Mouse (Mus musculus): ENCODE data around the gene Col28a1.

Gene Col28a1

DNA sequence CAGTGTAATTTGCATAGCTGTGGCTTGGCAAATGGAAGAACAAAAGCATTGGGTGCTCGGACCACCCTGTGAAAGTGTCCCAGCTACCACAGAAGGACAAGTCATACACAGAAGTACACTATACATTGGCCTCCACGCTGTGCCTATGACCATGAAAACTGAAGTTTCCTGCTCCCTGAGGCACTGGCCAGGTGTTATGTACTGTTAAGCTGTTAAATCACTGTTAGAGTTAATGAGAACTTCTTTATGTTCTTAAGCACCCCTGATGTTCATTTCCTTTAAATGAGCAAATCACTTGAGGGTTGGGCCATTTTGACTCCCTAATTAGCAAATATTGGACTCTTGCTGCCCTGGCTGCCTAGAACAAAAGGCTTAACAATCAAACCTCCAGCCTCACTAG lies 73.3 kb downstream of the Col28a1 start:
- DNase-seq (ENCODE audit: low spot score in 2 of 2) = no peak

DNA sequence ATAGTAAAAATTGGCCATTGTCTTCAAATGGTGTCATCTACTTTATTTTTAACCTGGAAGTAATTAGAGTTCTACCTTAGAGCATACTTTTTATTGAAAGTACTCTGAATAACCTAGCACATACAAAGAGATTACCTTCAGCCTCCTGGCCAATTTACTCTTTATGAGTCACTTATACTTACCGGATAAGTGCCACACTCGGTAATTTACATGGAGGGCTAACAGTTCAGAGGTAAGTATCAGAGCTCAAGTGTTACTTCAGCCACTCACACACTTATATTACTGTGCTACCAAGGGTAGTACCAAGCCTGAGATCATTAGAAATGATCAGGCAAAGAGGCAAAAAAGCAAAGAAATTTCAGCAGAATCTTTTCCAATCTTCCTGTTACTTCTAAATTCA lies 73.8 kb downstream of the Col28a1 start:
- DNase-seq (ENCODE audit: low spot score in 2 of 2) = no peak

DNA sequence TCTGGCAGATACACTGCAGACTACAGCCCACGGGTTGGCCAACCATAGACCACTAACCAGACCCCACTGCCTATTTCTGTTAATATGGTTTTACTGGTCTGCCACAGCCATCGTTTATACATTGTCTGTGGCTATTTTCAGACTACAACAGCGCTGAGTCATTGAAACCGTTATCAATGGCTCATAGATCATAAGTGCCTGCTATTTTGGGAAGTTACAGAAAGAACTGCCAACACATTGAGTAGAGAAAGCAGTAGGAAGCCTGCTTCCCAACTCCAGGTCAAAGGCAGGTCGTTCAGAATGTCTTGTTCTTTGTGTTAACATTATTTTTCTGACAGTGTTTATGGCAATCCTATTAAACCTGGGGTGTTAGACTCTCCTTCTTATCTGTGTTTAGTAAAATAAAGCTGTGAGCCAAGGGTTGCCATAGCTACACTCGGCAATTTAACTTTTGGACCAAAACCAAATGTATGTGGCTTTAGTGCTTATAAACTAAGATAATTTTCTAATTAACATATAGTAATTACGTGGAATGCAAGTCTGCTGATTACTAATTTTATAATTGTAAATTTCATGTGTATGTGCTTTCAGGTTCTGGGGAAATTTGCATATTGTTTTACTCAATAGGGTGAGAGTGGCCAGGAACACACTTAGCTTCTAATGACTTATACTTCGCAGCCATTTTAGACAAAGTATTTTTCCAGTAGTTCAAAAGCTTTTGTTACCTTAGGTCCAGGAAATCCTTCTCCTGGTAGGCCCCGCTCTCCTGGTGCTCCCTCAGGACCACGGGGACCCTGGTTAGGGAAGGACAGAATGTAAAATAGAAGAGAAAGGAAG lies 86.3 kb downstream of the Col28a1 start:
- no peak for DNase-seq (ENCODE audit: low spot score in 2 of 2)

DNA sequence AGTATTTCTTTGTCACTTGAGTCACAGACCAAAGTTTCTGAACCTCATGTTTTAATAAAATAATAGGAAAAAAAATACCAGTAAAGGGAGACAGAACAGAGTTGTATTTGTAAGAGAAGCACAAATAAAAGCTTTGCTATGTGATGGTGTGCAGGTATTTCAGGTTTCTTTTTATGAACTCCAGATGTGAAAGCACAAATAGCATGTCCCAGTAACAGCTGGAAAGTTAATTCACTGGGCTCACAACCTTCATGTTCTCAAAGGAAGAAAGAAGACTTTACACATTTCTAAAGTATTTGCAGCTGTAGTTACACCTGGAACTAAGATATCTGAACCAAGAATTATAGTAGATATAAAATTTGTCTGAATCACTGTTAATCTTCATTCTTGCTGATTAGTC lies 91.2 kb downstream of the Col28a1 start:
- DNase-seq (ENCODE audit: low spot score in 2 of 2) = no peak

DNA sequence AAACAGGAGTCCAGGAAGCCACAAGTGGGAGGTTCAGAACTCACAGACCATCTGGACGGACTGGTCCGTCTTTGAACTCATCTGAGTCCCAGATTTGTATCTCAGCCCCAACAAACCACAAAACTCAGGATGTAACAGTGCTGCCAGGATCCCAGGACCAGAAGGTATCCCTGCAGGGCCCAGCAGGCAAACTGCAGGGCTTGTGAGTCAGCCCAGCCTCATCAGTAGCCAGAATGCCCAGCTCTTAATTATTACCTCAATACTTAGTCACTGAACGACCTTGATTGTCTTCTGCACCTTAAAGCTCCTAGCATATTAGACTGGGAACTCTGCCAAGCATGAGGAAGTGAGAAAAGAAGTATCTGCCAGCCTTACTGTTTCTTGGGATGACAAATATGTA lies 96.6 kb downstream of the Col28a1 start:
- DNase-seq (ENCODE audit: low spot score in 2 of 2) = no peak

DNA sequence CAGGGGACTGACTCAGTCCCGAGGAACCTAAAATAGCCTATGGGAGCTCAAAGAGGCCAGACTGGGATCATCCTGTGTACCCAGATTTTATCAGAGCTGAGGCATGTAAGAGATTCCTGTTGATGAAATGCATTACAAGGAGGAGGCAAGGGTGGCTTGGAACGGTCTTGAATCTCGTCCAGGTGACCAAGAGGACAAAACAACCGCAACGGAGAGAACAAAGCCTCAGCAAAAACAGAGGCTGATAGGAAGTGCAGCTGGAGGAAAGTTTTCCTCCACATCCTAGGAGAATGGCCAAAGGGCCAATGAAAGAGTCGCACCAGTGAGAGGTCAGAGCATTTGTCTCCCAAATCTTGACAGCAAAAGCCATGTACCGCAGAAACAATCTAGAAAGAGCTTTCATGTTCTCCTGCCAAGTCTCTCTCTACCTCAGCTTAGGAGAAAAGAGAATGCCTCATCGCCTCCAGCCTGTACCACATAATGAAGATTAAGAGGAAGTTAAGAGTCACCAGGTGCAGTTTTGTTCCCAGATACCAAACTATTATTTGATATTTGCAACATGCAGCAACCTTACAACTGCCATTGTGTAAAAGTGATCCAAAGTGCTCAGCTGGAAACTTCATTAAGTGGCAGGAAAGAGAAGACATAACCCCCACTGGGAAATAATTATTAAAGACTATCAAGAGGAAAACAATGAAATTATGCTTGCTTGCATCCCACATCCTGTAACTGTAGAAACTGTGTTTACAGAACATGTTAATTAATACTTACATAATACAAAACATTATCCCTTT lies 98.1 kb downstream of the Col28a1 start:
- no peak for DNase-seq (ENCODE audit: low spot score in 2 of 2)

DNA sequence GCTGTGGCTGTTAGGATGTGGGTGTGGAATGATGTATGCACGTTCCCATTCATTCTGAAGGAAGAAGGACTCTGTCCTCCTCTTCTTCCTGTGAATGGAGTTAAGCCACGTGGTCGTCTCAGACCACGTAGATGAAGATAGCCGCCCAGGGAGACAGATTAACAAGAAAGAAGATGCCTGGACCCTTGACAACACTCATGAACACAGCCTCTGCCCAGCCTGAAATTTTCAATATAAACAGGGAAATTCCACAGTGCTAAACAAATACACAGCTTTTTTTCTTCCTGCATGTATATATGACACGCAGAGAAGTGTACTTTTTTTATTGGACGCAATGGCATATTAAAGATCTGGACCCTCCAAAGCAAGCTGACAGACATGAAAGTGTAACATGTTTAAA lies 98.9 kb downstream of the Col28a1 start:
- no peak for DNase-seq (ENCODE audit: low spot score in 2 of 2)

DNA sequence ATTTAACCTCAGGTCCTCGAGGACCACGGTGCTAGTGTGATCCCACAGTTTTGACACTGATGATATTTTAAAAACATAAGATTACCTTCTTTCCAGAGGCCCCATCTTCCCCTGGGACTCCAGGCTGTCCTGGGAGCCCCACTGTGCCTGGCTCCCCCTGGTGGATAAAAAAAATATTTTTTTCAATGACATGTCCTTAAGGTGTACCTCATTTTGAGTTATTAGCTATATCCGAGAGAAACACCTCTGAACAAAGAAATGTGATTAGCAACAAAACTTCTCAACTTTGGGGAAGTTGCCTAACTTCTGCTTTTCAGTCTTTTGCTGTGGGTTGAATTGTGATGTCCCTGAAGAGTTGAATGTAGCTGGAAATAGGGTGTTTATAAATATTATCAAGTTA lies 105.6 kb downstream of the Col28a1 start:
- no peak for DNase-seq (ENCODE audit: low spot score in 2 of 2)

DNA sequence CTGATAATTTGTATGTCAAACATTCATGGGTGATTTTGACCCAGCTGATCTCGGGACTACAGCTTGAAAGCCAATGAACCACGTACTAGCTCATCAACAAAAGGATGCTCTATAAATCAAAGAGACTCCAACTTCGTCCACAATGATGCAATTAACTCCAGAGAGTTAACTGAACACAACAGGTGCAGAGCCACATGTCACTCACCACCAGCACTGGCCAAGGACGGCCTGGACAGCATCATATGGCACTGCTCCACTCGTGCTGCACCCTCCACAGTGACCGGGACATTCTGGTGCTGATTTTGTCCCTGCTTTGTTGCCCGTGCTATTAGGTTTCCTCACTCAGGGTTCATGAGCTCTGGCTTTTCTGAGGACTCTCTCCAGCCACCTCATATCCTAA lies 107.6 kb downstream of the Col28a1 start:
- no peak for DNase-seq (ENCODE audit: low spot score in 2 of 2)

DNA sequence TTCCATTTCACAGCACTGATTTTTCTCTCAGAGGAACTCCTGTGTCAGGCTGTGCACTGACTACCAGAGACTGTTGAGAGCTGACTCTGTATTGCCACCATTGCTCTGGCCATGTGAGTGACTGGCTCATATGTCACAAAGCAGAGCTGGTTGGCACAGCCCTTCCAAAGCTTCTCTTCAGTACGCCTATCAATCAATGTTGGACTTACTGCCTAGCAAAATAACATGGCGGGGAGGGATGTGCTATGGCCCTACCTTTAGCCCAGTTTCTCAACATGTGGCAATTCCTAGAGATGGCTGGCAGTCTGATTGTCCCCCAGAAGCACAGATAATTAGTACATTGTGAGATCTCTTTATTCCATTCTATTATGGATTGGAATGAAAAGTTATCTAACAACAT lies 109.2 kb downstream of the Col28a1 start:
- no peak for DNase-seq (ENCODE audit: low spot score in 2 of 2)

DNA sequence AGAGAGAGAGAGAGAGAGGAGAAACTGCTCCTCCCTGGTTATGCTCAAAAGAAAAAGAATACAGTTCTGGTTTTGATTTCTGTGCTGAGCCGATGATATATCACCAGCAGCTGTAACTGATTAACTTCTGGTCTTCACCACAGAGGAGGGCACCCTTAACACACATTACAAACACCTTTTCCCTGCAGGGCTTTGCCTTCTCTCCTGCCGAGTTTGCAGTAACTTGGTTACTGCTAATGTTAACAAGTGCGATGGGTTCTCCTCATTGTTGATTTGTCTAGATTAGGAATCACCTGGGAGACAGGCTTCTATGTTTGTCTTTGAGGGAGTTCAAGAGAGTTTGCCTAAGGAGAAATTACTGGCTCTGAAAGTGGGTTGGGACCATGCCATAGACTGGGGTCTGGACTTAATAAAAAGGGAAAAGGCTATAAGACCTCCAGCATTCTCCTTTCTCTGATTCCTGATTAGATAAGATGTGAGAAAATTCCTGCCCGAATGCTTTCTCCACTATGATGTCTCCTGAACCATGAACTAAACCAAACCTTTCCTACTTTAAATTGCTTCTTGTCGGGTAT lies 114.8 kb downstream of the Col28a1 start:
- no peak for DNase-seq (ENCODE audit: low spot score in 2 of 2)

DNA sequence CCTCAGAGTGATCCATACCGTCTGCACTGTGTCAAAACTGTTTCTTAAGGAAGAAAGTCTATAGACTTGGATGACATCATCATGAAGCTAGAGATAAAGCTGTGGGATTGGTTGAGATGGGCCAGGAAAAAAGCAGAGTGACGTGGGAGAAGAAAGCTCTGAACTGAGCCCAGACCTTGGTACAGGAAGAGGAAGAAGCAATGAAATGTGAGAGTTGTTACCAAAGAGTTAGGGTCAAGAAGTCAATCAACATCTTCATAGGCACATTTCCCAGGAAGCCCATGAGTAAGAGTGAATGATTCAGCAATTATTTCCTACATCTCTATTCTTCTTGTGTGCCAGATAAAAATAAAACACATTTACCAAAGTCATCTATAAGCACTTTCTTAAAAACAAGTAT lies 117.5 kb downstream of the Col28a1 start:
- DNase-seq (ENCODE audit: low spot score in 2 of 2) = no peak

DNA sequence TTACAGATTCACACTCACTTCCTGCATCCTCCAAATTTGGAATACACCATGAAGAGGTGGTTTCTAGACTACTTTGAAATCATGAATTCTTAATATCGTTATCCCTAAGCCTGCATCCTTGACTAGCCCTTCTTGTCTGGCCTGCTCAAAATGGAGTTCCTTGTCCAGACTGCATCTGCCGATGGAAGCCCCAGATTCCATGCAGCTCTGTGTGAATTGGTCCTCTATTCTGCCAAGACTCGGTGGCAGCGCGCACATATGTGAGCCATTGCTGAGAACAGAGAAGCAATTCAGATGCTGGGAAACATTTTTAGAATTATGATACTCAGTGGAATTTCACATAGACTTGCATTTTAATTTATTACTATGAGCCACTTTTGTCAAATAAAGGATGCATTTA lies 123.4 kb downstream of the Col28a1 start:
- DNase-seq (ENCODE audit: low spot score in 2 of 2) = no peak

DNA sequence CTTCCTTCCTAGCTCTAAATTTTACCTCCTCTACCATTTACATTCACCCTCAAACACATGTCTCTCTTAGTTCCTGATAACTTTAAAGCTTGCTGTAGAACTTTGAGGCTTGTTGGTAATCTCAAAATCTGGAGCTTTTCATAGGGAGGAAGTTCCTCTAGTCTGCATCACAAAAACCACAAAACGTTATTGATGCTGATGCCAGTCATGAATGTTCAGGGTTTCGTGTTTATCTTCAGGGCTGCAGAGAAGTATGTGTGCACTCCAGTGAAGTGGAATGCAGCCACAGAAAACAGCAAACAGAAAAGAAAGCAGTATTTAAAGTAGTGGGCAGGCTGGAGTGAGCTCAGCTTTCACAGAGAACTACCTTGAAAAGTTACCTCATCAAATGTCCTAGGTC lies 124.0 kb downstream of the Col28a1 start:
- no peak for DNase-seq (ENCODE audit: low spot score in 2 of 2)

DNA sequence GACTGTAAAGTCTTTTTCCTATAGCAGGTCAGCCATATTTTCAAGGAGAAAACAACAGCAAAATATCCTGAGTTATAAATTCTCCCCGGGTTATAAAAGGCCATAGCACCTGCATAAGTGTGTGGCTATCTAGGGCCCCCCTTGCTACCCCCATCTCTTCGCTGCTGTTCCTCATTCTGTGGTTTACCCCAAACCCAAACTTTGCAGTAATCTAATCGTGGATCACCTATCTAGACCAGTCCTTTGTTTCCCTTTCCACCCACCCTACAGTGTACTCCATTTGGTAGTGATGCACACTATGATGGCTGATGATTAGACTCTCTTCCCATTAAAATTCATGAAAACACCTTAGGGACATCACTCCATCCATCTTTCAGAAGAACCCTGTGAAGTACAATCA lies 125.3 kb downstream of the Col28a1 start:
- DNase-seq (ENCODE audit: low spot score in 2 of 2) = no peak

DNA sequence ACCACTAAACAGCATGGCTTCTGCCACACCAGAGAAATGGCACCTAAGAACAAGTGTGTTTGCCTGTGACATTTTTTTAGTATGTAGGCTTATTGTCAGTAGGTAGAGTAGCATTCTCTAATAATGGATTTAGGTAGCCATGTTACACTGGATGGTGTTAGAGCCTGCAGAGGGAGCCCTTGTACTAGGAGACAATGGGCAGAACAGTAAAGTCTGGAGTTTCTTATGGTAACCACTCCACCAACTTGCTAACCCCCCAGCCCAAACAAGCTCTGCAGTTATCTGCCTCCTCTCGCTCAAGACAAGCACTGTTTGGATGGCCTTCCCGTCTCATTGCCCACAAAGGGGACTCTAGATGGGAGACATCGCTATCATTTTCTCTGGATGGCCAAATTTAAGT lies 126.2 kb downstream of the Col28a1 start:
- no peak for DNase-seq (ENCODE audit: low spot score in 2 of 2)

DNA sequence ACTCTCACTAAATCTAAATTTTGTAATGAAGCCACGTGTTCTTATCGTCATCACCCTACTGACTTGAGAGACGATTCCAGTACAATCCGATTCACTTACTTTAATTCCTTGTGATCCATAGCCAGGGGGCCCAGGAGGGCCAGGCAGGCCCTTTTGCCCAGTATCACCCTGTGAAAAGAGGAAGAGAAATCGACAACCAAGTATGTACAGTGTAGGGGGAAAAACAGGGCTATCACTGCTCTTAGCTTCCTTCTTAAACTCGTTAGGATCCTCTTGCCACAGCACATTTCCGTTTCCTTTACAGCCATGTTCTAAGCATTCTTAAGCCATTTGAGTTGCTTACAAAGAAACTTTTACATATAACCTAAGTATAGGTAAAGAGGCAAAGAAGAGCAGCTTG lies 133.2 kb downstream of the Col28a1 start:
- DNase-seq (ENCODE audit: low spot score in 2 of 2) = no peak

DNA sequence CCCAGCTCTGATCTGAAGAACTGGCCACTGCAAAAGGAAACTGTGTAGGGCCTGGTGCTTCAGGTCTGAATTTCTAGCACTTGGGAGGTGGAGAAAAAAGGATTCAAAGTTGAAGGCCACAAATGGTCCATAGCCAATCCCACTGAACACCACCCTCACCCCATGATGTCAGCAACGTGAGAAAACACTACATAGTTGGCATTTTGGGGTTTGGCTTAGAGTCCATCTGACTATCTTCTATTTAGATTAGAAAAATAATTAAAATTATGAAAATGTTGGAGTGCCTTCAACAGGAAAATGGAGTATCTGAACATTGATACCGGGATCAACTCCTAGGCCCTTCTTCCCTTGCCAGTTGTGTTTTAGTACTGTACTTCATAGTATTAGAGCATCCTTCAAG lies 144.2 kb downstream of the Col28a1 start:
- DNase-seq (ENCODE audit: low spot score in 2 of 2) = no peak

DNA sequence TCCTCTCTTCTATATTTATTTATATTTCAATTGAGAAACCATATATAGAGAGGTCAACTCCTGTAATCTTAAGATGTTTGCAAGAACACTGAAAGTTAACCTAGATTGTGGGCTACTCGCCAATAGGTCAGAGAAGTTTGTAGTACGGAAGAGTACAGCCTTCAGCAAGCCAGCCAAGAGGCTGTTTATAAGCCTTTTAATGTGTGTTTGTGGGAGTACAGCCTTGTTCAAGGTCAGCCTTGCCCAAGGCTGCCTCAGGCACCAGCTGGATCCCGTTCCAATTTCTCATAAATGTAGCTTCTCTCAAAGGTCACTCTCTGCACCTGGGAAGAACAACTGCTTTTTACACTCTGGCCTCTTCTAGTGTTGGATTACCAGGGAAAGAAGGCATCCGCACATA lies 146.0 kb downstream of the Col28a1 start:
- no peak for DNase-seq (ENCODE audit: low spot score in 2 of 2)

DNA sequence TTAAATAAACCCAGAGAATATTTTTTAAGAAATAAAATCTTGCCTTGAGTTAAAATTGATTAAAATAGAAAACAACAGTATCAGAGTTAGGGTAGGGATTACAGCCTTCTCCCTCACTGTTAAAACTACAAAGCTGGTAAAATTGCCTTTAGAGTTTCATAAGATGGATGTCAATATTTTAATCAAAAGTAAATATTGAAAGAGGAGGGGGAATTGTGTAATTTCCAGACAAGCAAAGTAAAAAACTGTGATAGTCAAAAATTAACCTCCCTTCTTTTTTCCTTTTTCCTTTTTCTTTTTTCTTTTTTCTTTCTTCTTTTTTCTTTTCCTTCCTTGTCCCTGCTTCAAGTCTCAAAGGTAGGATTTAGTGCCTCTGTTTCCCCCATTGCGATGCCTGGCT lies 146.6 kb downstream of the Col28a1 start:
- DNase-seq (ENCODE audit: low spot score in 2 of 2) = no peak

DNA sequence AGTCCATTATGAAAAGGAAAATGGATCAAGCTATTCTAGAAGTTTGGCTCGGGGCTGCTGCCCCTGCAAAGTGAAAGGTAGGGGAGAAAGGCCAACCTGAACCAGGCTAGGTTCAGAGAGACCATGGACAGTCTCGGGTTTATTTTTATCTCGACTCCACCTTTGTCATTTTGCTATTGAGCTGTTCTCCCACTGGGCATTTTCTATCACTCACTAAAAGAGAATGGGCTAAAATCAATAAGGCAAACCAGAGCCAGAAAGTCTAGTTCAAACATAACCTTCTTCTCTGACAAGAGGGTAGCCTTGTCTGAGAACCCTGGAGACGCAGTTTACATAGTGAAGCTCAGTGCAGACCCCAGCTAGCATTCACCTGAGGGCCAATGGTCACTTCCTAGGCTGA lies 163.7 kb downstream of the Col28a1 start:
- no peak for DNase-seq (ENCODE audit: low spot score in 2 of 2)

DNA sequence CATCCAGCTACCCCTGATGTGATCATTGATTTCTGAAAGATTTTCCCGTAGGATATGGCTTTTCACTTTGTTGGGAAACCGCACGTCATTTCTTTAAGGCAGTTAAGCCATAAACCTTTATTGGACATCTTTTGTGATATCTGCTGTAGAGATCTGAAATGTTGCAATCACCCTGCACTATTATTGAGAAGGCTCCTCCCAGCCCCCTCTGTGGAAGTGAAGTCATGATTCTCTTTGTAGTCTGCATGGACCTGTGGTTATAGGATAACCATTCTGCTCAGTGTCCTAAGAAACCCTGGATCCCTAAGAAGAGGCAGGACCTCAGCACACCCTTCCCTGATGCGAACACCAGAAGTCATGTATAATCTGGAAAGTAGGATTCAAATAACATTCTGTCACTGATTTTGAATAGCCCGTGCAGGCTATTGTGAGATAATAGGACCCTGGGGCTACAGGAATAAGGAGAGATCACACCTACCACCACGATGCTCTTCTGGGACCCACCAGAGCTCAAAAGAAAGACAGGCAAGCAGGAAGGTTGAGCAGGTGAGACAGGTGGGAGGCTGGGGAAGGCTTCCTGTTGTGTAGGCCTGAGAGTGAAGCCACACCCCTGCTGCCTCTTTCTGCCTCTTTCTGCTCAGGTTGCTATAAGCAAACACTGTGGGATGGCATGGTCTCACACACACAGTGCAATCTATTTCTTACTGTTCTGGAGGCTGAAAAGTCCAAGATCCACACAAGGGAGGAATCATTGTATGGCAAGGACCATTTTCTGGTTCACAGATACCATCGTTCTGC lies 166.9 kb downstream of the Col28a1 start:
- DNase-seq (ENCODE audit: low spot score in 2 of 2) = no peak

Measured in spleen, postnatal 4 days (tissue).